Mouse (Mus musculus) liver, embryonic 14.5 days (tissue): Measurements from ENCODE around the gene Slitrk5.

Source experiments
- CTCF ChIP-seq: IDR thresholded peaks from 2 replicates; pipeline ENCODE4 v1.5.1; 2016; ENCODE audit warnings: antibody characterized with exemption, low read depth, control low read depth
- EP300 ChIP-seq: IDR thresholded peaks from 2 replicates; pipeline ENCODE4 v1.6.1; 2016; ENCODE audit warnings: antibody characterized with exemption, low read depth

- TF ChIP-seq CTCF (no peak), EP300 (no peak)
These were observed 8.6 kb downstream of the Slitrk5 start for GRCm38 (mm10) chr14:111683543-111683942.
